Mouse (Mus musculus) liver, adult 2 months (tissue): ENCODE results near the gene A330070K13Rik.

Experiments
- CTCF ChIP-seq: fragments of 200-500 bp; IDR thresholded peaks from 2 replicates; pipeline ENCODE4 v1.5.1; 2011; ENCODE audit warnings: low read depth, low read length, control low read depth
- POLR2A ChIP-seq: fragments of 200-500 bp; IDR thresholded peaks from 2 replicates; pipeline ENCODE4 v1.6.1; 2011; ENCODE audit warnings: low read length, control low read depth; ENCODE audit not compliant: insufficient read depth; ENCODE audit errors: extremely low read depth

- TF ChIP-seq CTCF (no peak), POLR2A (no peak)
Observed at GRCm38 (mm10) chr5:130384222-130384912, at the start of gene A330070K13Rik.
